In genomic region chr2:51288678-51289077, GRCm38 (mm10) we compare ENCODE assay signal across 21 mouse cellular contexts.
DNase-seq lines count a peak whose midpoint lies in the region; TF ChIP-seq lines count a peak whose summit lies in the region.
"Had no signal": no experiment of that assay in that cellular context is flagged by ENCODE, and none has a peak within 500 bp of the region (broad histone marks: within the 10 kb centered on the region; RNA-seq: fewer than 3 reads in every experiment).

No protein-coding gene starts in this region.

- TF ChIP-seq CTCF in gastrocnemius, adult 2 months (IDR thresholded peaks at IDR 0.05), result no peak

- DNase-seq in gastrocnemius, adult 18-20 months (ENCODE audit: low spot score), result peak; percentile 13
- no peak for DNase-seq in gastrocnemius, adult 2 months
- peak; percentile 20 for DNase-seq in ovary, adult 18-20 months (ENCODE audit: low spot score)
- DNase-seq in ovary, postnatal 36 days (ENCODE audit: low spot score), result no peak
- DNase-seq in heart, postnatal 25 days (ENCODE audit: low spot score), result peak; percentile 15
- DNase-seq in layer of hippocampus, postnatal 14 days (ENCODE audit: low spot score in 2 of 2), result no peak
- no peak for DNase-seq in thymus, postnatal 14 days
- DNase-seq: adrenal gland, adult 8-10 months; cerebellum, adult 8-10 months; cerebellum, postnatal 25 days; kidney, adult 9 months; kidney, postnatal 10 days; lung, embryonic 14.5 days; lung, postnatal 14 days had no signal

- no peak overlapping the region for H3K27ac ChIP-seq in gastrocnemius, adult 2 months
- H3K27ac ChIP-seq: embryonic facial prominence, embryonic 10.5 days; embryonic facial prominence, embryonic 15.5 days; hindbrain, embryonic 13.5 days; limb, embryonic 12.5 days; liver, embryonic 15.5 days; midbrain, embryonic 10.5 days; midbrain, embryonic 15.5 days had no signal

- H3K4me3 ChIP-seq in gastrocnemius, adult 2 months, result no peak overlapping the region
- H3K4me3 ChIP-seq: embryonic facial prominence, embryonic 10.5 days; embryonic facial prominence, embryonic 15.5 days; hindbrain, embryonic 13.5 days; limb, embryonic 12.5 days; liver, embryonic 15.5 days; midbrain, embryonic 10.5 days; midbrain, embryonic 15.5 days had no signal

- intact Hi-C loops in gastrocnemius, adult 2 months (cut with DNase I), result no loop called here
- intact Hi-C loops in heart, postnatal 25 days (cut with DNase I), result no loop called here

Comparison
In these comparisons a context has a peak if more than half of its experiments do, and no peak if none do; other contexts are left out.
1. DNase-seq: peak in gastrocnemius, adult 18-20 months (single experiment), ovary, adult 18-20 months (single experiment) and heart, postnatal 25 days (single experiment); none in gastrocnemius, adult 2 months (single experiment), ovary, postnatal 36 days (single experiment), layer of hippocampus, postnatal 14 days (0 of 2) and thymus, postnatal 14 days (single experiment).